Mouse (Mus musculus): ENCODE measurements around the gene Rab3b. TPM values are rescaled to one million over a fixed set of nuclear protein-coding genes. Genes with fewer than 3 reads are reported as not detected.

The Rab3b gene
- polyA plus RNA-seq, 1 experiment = 4.1 TPM

GRCm38 (mm10) chr4:108834971-108835311 is 43.9 kb upstream of the Rab3b start:
- Histone ChIP-seq H3K79me3 (ENCODE audit: low read depth) (peaks cover 37% of the 10 kb centered on the region), H3K79me2 (ENCODE audit: control insufficient read depth, insufficient read depth) (peaks cover 81% of the 10 kb centered on the region), H3K27me3 (ENCODE audit: control insufficient read depth, insufficient read depth, insufficient read length) (no peaks in the 10 kb centered on the region), H3ac (ENCODE audit: control insufficient read depth, insufficient read length, low read depth) (peak overlapping the region; percentile 89), H3K4me3 (ENCODE audit: insufficient read depth, poor library complexity, severe bottlenecking) (peak overlapping the region; percentile 65), H3K36me3 (ENCODE audit: control insufficient read depth, insufficient read depth) (peaks cover 5% of the 10 kb centered on the region)
- TF ChIP-seq MYOD1 (IDR thresholded peaks at IDR 0.05; ENCODE audit: control insufficient read depth, insufficient read length, low read depth) (no peak), CTCF (IDR thresholded peaks at IDR 0.05; ENCODE audit: control insufficient read depth, insufficient read depth, insufficient read length) (no peak), MAX (IDR thresholded peaks at IDR 0.05) (no peak), FOSL1 (IDR thresholded peaks at IDR 0.05; ENCODE audit: insufficient read depth, low read length, poor library complexity, severe bottlenecking) (no peak), CEBPB (IDR thresholded peaks at IDR 0.05; ENCODE audit: low read depth) (no peak), MYOG (IDR thresholded peaks at IDR 0.05; ENCODE audit: control insufficient read depth, extremely low read depth, insufficient read length) (no peak), USF1 (IDR thresholded peaks at IDR 0.05; ENCODE audit: low read depth) (no peak)

- Histone ChIP-seq H3K36me3 (ENCODE audit: control insufficient read depth, insufficient read depth) (no peaks in the 10 kb centered on the region), H3K79me2 (ENCODE audit: control insufficient read depth, insufficient read depth) (peaks cover 81% of the 10 kb centered on the region), H3K27me3 (ENCODE audit: control insufficient read depth, insufficient read depth, insufficient read length) (no peaks in the 10 kb centered on the region), H3ac (ENCODE audit: control insufficient read depth, insufficient read length, low read depth) (peak overlapping the region; percentile 45), H3K79me3 (ENCODE audit: low read depth) (peaks cover 35% of the 10 kb centered on the region), H3K4me3 (ENCODE audit: insufficient read depth, poor library complexity, severe bottlenecking) (peak overlapping the region; percentile 65)
- no peak for TF ChIP-seq CTCF (IDR thresholded peaks at IDR 0.05; ENCODE audit: control insufficient read depth, insufficient read depth, insufficient read length)
- no peak for TF ChIP-seq USF1 (IDR thresholded peaks at IDR 0.05; ENCODE audit: low read depth)
- no peak for TF ChIP-seq CEBPB (IDR thresholded peaks at IDR 0.05; ENCODE audit: low read depth)
- no peak for TF ChIP-seq MYOD1 (IDR thresholded peaks at IDR 0.05; ENCODE audit: control insufficient read depth, insufficient read length, low read depth)
- TF ChIP-seq FOSL1 (IDR thresholded peaks at IDR 0.05; ENCODE audit: insufficient read depth, low read length, poor library complexity, severe bottlenecking) = no peak
- TF ChIP-seq MAX (IDR thresholded peaks at IDR 0.05) = no peak
- TF ChIP-seq MYOG (IDR thresholded peaks at IDR 0.05; ENCODE audit: control insufficient read depth, extremely low read depth, insufficient read length) = no peak
Measured at GRCm38 (mm10) chr4:108835496-108835895, 43.4 kb upstream of the Rab3b start.

- no peak overlapping the region for H3K4me3 ChIP-seq (ENCODE audit: insufficient read depth, poor library complexity, severe bottlenecking)
- peaks cover 59% of the 10 kb centered on the region for H3K79me2 ChIP-seq (ENCODE audit: control insufficient read depth, insufficient read depth)
- no peaks in the 10 kb centered on the region for H3K27me3 ChIP-seq (ENCODE audit: control insufficient read depth, insufficient read depth, insufficient read length)
- peaks cover 18% of the 10 kb centered on the region for H3K79me3 ChIP-seq (ENCODE audit: low read depth)
- H3K36me3 ChIP-seq (ENCODE audit: control insufficient read depth, insufficient read depth) = no peaks in the 10 kb centered on the region
- H3ac ChIP-seq (ENCODE audit: control insufficient read depth, insufficient read length, low read depth) = no peak overlapping the region
- TF ChIP-seq MYOD1 (IDR thresholded peaks at IDR 0.05; ENCODE audit: control insufficient read depth, insufficient read length, low read depth) (no peak), MAX (IDR thresholded peaks at IDR 0.05) (no peak), FOSL1 (IDR thresholded peaks at IDR 0.05; ENCODE audit: insufficient read depth, low read length, poor library complexity, severe bottlenecking) (no peak), CTCF (IDR thresholded peaks at IDR 0.05; ENCODE audit: control insufficient read depth, insufficient read depth, insufficient read length) (no peak), CEBPB (IDR thresholded peaks at IDR 0.05; ENCODE audit: low read depth) (no peak), USF1 (IDR thresholded peaks at IDR 0.05; ENCODE audit: low read depth) (no peak), MYOG (IDR thresholded peaks at IDR 0.05; ENCODE audit: control insufficient read depth, extremely low read depth, insufficient read length) (no peak)
Measured at GRCm38 (mm10) chr4:108838031-108838430, 40.8 kb upstream of the Rab3b start.

- H3K27me3 ChIP-seq (ENCODE audit: control insufficient read depth, insufficient read depth, insufficient read length) = no peaks in the 10 kb centered on the region
- no peak overlapping the region for H3ac ChIP-seq (ENCODE audit: control insufficient read depth, insufficient read length, low read depth)
- peaks cover 35% of the 10 kb centered on the region for H3K79me2 ChIP-seq (ENCODE audit: control insufficient read depth, insufficient read depth)
- peaks cover 6% of the 10 kb centered on the region for H3K79me3 ChIP-seq (ENCODE audit: low read depth)
- H3K4me3 ChIP-seq (ENCODE audit: insufficient read depth, poor library complexity, severe bottlenecking) = no peak overlapping the region
- TF ChIP-seq USF1 (IDR thresholded peaks at IDR 0.05; ENCODE audit: low read depth) (no peak), MAX (IDR thresholded peaks at IDR 0.05) (no peak), CTCF (IDR thresholded peaks at IDR 0.05; ENCODE audit: control insufficient read depth, insufficient read depth, insufficient read length) (no peak), CEBPB (IDR thresholded peaks at IDR 0.05; ENCODE audit: low read depth) (no peak), MYOG (IDR thresholded peaks at IDR 0.05; ENCODE audit: control insufficient read depth, extremely low read depth, insufficient read length) (no peak), MYOD1 (IDR thresholded peaks at IDR 0.05; ENCODE audit: control insufficient read depth, insufficient read length, low read depth) (no peak), FOSL1 (IDR thresholded peaks at IDR 0.05; ENCODE audit: insufficient read depth, low read length, poor library complexity, severe bottlenecking) (no peak)
- H3K36me3 ChIP-seq (ENCODE audit: control insufficient read depth, insufficient read depth) = no peaks in the 10 kb centered on the region
Measured at GRCm38 (mm10) chr4:108841920-108842578, 36.8 kb upstream of the Rab3b start.

GRCm38 (mm10) chr4:108843336-108843735 is 35.5 kb upstream of the Rab3b start:
- H3K79me2 ChIP-seq (ENCODE audit: control insufficient read depth, insufficient read depth) = peaks cover 36% of the 10 kb centered on the region
- H3K4me3 ChIP-seq (ENCODE audit: insufficient read depth, poor library complexity, severe bottlenecking) = no peak overlapping the region
- peaks cover 9% of the 10 kb centered on the region for H3K79me3 ChIP-seq (ENCODE audit: low read depth)
- no peak overlapping the region for H3ac ChIP-seq (ENCODE audit: control insufficient read depth, insufficient read length, low read depth)
- H3K36me3 ChIP-seq (ENCODE audit: control insufficient read depth, insufficient read depth) = peaks cover under 1% of the 10 kb centered on the region
- TF ChIP-seq CEBPB (IDR thresholded peaks at IDR 0.05; ENCODE audit: low read depth) (no peak), USF1 (IDR thresholded peaks at IDR 0.05; ENCODE audit: low read depth) (no peak), FOSL1 (IDR thresholded peaks at IDR 0.05; ENCODE audit: insufficient read depth, low read length, poor library complexity, severe bottlenecking) (no peak), MYOG (IDR thresholded peaks at IDR 0.05; ENCODE audit: control insufficient read depth, extremely low read depth, insufficient read length) (no peak), CTCF (IDR thresholded peaks at IDR 0.05; ENCODE audit: control insufficient read depth, insufficient read depth, insufficient read length) (no peak), MYOD1 (IDR thresholded peaks at IDR 0.05; ENCODE audit: control insufficient read depth, insufficient read length, low read depth) (no peak), MAX (IDR thresholded peaks at IDR 0.05) (no peak)
- no peaks in the 10 kb centered on the region for H3K27me3 ChIP-seq (ENCODE audit: control insufficient read depth, insufficient read depth, insufficient read length)

Data from C2C12 (cell line).